Mouse (Mus musculus) ovary, postnatal 14 days (tissue): ENCODE data around the gene Wnt10b.

Experiments used
- DNase-seq: peaks from one replicate; pipeline ENCODE4 v3.0.0; 2022; ENCODE audit warnings: low spot score

Gene Wnt10b

DNA sequence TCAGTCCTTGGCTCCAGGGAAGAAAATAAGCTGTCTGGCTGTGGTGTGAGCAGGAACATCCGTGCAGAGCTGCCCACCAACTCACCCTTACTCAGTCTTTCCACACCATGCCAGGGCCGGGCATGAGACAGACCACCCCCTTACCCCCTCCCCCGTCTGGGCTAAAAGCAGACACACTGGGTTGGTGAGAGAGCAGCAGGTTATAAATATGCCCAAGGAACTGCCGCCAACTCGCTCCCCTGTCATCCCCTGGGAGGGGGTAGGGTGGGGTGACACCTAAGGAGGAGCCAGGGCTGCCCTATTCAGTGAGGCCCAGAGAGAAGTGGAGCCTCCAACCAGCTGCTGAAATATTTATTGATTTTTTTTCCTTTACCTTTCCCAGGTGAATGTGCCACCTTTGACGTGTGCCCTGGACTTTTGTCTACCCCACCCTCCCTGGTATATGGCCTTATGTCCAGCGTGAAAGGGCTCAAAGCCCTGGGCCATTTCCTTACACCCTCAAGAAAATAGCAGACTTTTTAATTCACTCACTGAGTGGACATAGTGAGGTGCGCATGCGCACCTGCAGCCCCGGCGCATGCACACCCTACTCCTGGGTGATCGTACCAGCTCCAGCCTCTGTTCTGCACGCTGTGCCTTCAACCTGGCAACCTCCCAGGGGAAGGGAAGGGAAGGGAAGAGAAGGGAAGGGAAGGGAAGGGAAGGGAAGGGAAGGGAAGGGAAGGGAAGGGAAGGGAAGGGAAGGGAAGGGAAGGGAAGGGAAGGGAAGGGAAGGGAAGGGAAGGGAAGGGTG, 19.0 kb upstream of the Wnt10b start:
- DNase-seq: no peak

DNA sequence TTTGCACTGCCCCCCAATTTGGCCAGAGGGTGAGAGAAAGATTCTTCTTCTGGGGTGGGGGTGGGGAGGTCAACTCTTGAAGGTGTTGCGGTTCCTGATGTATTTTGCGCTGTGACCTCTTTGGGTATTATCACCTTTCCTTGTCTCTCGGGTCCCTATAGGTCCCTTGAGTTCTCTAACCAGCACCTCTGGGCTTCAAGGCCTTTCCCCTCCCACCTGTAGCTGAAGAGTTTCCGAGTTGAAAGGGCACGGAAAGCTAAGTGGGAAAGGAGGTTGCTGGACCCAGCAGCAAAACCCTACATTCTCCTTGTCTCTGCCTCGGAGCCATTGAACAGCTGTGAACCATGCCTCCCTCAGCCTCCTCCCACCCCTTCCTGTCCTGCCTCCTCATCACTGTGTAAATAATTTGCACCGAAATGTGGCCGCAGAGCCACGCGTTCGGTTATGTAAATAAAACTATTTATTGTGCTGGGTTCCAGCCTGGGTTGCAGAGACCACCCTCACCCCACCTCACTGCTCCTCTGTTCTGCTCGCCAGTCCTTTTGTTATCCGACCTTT, 15.3 kb upstream of the Wnt10b start:
- no peak for DNase-seq

DNA sequence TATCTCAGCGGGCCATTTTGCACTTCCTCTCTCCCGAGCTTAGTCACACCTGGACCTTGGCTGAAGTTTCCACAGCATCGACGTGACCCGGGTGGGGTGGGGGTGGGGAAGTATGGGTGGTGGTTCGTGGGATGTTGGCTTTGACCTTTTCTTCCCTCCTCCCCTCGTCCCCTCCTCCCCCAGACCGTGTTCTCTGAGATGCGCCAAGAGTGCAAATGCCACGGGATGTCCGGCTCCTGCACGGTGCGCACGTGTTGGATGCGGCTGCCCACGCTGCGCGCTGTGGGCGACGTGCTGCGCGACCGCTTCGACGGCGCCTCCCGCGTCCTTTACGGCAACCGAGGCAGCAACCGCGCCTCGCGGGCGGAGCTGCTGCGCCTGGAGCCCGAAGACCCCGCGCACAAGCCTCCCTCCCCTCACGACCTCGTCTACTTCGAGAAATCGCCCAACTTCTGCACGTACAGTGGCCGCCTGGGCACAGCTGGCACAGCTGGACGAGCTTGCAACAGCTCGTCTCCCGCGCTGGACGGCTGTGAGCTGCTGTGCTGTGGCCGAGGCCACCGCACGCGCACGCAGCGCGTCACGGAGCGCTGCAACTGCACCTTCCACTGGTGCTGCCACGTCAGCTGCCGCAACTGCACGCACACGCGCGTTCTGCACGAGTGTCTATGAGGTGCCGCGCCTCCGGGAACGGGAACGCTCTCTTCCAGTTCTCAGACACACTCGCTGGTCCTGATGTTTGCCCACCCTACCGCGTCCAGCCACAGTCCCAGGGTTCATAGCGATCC, 14.5 kb upstream of the Wnt10b start:
- no peak for DNase-seq

DNA sequence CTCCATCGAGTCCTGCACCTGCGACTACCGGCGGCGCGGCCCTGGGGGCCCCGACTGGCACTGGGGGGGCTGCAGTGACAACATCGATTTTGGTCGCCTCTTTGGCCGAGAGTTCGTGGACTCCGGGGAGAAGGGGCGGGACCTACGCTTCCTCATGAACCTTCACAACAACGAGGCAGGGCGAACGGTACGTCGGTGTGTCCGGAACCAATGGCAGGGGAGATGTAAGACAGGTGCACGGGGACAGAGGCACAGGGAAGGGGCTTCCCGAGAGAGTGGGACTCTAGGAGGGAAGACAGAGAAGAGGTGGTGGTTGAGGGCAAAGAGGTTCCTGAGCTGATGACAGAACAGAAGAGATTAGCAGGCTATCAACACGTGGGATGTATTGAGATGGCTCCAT, 13.8 kb upstream of the Wnt10b start:
- no peak for DNase-seq

DNA sequence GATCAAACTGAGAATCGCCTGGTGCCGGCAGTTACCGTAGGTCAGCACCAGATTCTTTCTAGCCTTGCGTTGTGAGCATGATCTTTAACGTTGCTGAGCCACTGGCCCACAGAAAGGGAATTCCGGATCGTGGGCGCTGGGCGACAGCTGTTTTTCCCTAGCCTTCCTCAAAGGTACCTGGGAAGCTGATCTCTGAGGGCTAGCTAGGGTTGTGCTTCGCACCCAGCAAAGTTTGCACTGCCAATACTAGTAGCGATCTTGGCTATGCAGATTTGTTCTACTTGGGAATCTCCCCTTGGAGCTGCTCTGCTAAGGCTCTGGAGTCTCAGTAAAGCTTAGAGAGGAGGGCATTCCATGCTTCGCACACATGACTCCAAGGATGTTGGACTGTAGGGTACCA, 13.3 kb upstream of the Wnt10b start:
- no peak for DNase-seq

DNA sequence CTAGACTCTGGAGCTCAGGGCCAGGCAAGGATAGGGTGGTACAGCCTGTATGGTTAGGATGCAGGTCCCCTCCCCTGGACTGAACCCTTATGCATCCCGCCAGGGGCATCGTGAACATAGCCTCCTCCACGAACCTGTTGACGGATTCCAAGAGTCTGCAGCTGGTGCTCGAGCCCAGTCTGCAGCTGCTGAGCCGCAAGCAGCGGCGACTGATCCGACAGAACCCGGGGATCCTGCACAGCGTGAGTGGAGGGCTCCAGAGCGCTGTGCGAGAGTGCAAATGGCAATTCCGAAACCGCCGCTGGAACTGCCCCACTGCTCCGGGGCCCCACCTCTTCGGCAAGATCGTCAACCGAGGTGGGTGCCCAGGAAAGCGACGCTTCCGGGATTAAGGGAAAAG, 12.8 kb upstream of the Wnt10b start:
- DNase-seq: no peak

DNA sequence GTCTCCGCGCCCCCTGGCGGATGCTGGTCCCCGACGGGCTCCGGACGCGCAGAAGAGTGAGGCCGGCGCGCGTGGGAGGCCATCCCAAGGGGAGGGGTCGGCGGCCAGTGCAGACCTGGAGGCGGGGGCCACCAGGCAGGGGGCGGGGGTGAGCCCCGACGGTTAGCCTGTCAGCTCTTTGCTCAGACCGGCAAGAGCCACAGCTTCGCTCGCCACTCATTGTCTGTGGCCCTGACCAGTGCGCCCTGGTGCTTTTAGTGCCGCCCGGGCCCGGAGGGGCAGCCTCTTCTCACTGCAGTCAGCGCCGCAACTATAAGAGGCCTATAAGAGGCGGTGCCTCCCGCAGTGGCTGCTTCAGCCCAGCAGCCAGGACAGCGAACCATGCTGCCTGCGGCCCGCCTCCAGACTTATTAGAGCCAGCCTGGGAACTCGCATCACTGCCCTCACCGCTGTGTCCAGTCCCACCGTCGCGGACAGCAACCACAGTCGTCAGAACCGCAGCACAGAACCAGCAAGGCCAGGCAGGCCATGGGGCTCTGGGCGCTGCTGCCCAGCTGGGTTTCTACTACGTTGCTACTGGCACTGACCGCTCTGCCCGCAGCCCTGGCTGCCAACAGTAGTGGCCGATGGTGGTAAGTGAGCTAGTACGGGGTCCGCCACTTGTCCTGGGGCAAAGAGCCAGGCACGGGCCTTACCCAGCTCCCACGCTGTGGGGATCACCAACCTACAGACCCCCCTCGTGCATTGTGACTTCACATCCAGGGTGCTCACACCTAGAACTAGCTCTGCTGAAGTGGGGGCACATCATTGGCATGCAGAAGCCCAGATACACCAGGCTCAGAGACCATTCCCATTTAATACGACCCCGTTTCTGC, 11.9 kb upstream of the Wnt10b start, which contains the start of gene Wnt1:
Wnt1 (plus strand) TSS at position 197 of the 875 bp plus-strand sequence.
- DNase-seq: no peak

DNA sequence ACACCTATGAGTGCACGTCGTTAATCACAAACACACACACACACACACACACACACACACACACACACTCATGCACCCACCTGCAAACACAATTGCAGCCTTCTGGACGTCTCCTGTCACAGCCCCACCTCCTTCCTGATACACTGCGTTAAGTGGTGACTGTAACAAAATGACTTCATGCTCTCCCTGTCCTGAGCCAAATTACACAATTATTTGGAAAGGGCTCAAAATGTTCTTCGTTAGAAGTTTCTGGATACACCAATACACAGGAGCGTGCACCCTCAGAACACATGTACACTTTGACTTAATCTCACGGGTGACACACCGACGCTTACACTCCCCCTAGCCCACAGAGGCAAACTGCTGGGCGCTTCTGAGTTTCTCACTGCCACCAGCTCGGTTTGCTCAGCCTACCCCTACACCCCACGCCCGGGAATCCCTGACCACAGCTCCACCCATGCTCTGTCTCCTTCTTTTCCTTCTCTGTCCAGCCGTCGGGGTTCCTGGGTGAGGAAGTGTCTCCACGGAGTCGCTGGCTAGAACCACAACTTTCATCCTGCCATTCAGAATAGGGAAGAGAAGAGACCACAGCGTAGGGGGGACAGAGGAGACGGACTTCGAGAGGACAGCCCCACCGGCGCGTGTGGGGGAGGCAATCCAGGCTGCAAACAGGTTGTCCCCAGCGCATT, 11.2 kb upstream of the Wnt10b start:
- DNase-seq: no peak

DNA sequence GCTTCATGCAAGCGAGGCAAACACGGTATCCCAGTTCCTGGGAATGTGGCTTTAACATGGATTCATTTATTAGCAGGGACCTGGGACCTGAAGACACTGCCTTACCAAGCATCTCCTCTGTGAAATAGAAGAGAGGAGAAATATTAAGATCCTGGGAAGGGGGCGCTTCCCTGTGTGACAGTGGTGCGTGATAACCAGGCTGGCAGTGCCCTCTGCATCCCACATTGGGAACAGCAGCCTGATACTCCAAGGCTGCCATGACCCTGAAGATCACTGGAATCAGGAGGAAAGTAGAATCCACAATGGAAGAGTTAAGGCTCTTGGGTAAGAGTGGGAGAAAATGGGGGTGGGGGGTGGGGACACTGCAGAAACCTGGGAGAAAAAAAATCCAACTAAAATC, 10.0 kb upstream of the Wnt10b start:
- no peak for DNase-seq

DNA sequence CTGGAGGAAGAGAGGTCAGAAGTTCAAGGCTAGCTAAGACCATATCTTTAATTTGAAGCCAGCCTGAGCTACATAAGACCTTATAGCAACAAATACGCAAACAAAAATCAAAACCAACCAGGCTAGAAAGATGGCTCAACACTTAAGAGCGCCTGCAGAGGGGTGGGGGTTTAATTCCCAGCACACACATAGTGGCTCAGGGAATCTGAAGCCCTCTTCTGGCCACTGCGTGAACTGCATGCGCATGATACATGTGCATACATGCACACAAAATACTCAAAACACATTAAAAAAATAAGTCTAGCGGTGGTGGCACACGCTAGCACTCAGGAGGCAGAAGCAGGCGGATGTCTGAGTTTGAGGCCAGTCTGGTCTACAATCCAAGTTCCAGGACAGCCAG, 7.8 kb upstream of the Wnt10b start:
- DNase-seq: no peak

DNA sequence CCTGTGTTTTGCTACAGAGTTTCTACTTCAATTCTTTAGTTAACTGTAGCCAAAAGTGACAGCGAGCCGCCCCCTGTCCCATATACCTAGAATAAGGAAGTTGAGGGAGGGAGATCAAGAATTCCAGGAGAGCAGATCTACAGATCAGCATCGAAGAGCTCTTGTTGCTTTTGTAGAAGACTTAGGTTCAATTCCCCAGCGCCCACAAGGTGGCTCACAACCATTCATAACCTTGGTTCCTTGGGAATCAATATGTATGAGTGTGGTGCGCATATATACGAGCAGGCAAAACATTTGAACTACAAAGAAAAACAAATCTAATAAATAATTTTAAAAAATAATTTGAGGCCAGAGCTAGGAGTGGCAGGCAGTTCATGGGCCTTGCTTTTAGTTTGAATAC, 3.2 kb upstream of the Wnt10b start:
- DNase-seq: no peak

DNA sequence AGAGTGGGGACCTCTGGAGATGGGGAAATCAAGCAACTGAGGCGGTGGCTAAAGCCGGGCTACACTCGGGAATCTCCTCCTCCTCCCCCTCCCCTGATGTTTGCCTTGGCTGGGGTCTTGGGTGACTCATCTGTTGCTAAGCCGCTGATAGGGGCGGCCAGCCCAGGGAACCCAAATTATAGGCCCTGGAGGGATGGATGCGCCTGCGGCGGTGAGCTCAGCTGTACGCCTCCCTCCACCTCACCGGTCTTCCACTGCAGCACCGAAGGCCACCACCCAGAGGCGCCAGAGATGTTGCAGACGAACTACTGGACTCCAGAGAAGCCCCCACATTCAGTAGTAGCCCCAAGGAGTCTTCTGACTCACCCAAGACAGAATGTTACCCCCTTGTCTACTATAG, 2.6 kb upstream of the Wnt10b start:
- DNase-seq: no peak

DNA sequence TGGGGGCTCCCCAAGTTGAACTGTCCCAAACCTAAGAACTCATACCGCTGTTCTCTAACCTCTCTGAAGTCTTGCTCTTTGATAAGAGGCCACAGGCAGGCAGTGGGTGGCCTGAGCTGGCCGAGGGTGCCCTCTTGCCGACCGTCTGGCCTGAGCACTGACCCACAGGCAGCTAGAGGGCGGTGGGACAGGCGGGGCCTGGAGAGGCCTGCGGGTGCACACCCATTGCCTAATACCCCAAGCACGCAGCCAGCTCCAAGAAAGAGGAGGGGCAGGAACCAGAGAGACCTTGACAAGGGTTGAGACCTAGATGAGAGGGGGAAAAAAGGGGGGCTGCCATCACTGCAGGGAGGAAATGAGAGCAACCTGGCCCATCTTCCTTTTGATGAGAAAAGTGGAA, 2.1 kb upstream of the Wnt10b start:
- DNase-seq: no peak

DNA sequence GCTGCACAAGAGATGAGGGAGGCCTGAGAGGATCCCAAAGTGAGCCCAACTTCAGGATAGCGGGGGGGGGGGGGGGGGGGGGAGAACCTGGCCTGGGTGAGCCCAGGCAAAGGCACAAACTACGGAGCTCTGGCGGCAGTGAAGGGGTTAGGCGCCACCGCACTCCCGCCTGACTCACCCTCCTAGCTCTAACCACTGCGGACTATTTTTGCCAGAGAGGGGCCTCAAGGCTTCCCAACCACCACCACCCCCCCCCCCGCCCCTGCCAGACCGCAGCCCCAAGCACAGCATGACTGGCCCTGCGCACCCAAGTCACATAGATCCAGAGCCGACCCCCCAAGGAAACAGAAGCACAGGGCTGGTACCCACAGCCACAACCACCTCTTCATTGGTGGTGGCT, 856 bp upstream of the Wnt10b start:
- DNase-seq: no peak

DNA sequence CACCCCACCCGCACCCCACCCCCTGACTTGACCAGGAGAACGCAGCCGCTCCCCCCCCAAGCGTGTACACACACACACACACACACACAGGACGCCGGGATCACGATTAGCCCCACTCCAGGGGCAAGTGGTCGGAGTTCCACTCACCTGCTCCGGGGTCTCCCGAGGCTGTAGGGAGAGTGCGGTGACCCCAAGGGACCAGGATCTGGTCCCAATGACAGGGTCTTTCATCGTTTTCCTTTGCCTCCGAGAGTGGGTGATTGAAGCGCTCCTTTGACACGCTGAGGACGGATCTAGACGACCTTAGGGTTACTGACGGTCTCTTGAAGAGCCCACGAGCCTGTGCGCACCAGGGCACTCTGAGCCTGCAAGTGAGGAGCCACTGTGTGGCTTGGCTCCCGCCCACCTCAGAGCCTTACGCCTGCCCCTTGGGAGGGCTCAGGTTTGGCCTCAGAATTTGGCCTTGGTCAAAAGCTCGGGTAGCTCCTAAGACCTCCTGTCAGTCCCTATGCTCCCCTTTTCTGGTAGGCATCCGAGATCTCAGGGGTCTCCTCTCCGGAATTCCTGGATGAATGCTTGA, 331 bp upstream of the Wnt10b start:
- no peak for DNase-seq

DNA sequence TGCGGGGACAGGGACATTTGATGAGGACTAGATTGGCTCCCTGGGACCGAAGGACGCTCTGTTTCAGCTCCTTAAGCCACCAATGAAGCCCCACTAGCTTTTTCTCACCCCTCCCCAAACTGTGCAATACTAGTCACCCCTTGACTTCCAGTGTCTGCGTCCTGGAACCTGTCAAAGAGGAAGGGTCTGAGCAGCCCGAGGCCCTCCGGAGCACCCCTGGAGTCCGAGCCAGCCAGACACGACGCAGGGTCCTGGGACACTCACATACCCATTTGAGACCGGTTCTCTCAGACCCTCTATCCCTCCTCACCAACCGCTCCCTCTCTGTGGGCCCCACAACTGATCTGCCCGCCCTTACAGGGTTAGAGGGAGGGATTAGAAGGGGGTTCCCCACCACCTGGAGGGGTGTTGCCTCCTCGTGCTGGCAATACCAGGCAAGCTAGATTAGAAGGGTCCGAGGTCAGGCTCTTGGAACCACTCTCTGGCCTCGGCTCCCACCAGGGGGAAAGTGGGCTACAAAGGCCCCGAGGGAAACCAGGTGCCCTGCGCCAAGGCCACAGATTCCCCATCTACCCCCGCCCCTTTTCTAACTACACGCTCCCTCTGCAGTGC, 839 bp downstream of the Wnt10b start:
- no peak for DNase-seq

DNA sequence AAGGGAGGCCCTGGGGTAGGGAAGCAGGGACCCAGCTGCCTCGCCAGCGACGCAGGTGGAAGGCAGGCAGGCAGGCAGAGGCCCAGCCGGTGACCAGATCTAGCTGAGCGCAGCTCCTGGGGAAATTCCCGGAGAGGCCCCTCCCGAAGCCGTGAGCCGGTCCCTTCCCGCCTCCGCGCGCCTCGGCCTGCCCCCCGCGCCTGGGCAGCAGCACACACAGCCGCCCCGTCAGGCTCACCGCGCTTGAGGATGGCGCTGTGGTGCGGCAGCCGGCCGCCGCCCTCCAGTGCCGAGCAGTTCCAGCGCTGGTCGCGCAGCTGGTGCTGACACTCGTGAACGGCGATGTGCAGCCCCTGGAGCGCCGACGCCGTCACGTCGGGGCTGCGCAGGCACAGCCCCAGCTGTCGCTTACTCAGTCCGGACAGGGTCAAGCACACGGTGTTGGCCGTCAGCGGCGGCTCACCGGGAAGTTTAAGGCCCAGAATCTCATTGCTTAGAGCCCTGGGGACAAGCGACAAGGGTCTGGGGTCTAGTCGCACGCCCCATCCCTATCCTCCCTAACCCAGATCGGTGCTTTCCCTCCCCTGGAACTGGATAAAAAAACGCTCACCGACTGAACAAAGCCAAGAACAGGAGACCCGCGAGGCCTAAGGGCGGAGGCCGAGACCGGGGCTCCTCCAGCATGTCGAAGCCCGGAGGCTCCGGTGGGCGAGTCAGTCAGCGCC, 1.5 kb downstream of the Wnt10b start:
- no peak for DNase-seq

DNA sequence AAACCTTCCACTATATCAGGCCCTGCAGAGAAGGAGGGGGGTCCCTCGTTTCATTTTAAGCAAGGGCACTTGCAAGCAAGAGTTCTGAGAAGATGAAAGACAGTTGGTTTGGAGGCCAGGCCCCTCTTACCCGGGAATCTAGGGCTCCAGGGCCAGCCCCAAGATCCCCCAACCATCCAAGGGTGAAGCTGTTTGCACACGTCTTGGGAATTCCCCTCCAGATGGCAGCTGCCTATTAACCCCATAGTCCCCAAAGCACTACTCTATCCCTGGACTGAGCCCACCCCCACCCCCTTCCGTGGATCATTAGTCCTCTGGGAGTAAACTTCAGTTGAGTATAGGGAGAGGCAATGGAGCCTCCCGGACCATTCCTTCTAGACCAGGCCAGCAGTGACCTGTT, 2.4 kb downstream of the Wnt10b start:
- no peak for DNase-seq

DNA sequence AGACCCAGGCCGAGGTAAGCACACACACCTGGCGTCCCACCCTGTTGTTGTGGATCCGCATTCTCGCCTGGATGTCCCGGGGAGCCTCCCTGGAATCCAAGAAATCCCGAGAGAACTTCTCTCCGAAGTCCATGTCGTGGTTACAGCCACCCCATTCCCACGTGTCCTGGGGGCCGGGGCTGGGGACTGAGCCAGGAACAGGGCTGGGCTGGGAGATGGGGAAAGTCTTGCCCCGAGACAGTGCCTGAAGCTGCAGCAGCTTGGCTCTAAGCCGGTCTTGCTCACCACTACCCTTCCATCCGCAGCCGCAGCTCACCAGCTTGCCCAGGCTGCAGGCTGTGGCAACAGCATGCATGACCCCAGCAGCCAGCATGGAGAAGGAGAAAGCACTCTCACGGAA, 3.9 kb downstream of the Wnt10b start:
- DNase-seq: no peak
